Mouse (Mus musculus) kidney, adult 18-20 months (tissue): ENCODE data around the gene Ttc5.
"Not testable (repeated sequence)": the region's sequence is repeated elsewhere in the genome, so short reads cannot be mapped to it uniquely, and the experiment has no call there.

Experiments
- DNase-seq: peaks from one replicate; pipeline ENCODE4 v3.0.0; 2021

Ttc5 gene

GRCm38 (mm10) chr14:50765736-50766135, 19.6 kb downstream of the Ttc5 start:
- DNase-seq, result no peak

- DNase-seq, result no peak
Observed at GRCm38 (mm10) chr14:50758416-50759085, 26.8 kb downstream of the Ttc5 start.

GRCm38 (mm10) chr14:50744994-50745393, 40.3 kb downstream of the Ttc5 start, which contains the start of gene Olfr749:
Gene Olfr749 (minus strand): TSS chr14:50745094.
- DNase-seq, result no peak

GRCm38 (mm10) chr14:50741584-50741983, 43.7 kb downstream of the Ttc5 start:
- DNase-seq, result no peak

- DNase-seq, result no peak
Observed at GRCm38 (mm10) chr14:50740334-50740733, 45.0 kb downstream of the Ttc5 start.

GRCm38 (mm10) chr14:50722371-50722770, 62.9 kb downstream of the Ttc5 start:
- not testable (repeated sequence) for DNase-seq

GRCm38 (mm10) chr14:50719875-50720274, 65.4 kb downstream of the Ttc5 start:
- DNase-seq, result not testable (repeated sequence)
